25 mouse cellular contexts compared by ENCODE assay signal in the genomic region with DNA sequence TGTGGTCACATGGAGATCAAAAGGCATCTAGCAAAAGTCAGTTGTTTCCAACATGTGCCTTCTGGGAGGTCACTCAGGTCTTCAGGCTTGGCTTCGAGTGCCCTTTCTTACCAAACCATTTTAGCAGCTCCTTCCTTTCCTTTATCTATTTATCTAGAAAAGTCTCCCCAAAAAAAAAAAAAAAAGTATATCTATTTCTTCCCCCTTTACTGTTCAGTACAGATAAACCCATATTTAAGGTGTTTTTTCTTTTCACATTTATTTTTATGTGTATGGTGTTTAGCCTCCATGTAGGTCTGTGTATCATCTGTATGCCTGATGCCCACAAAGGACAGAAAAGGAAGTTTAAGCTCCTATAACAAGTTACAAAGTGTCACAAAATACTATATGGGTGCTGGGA.
"Had no signal": no experiment of that assay in that cellular context is flagged by ENCODE, and none has a peak within 500 bp of the region (broad histone marks: within the 10 kb centered on the region; RNA-seq: fewer than 3 reads in every experiment).

No protein-coding gene starts in this region.

- H3K4me1 ChIP-seq: embryonic facial prominence, embryonic 10.5 days; embryonic facial prominence, embryonic 12.5 days; embryonic facial prominence, embryonic 13.5 days; embryonic facial prominence, embryonic 15.5 days; forebrain, embryonic 10.5 days; forebrain, embryonic 12.5 days; forebrain, embryonic 13.5 days; forebrain, embryonic 15.5 days; heart, embryonic 10.5 days had no signal

- H3K9ac ChIP-seq: embryonic facial prominence, embryonic 12.5 days; embryonic facial prominence, embryonic 13.5 days; embryonic facial prominence, embryonic 15.5 days; forebrain, embryonic 12.5 days; forebrain, embryonic 13.5 days; forebrain, embryonic 15.5 days; forebrain, postnatal 0 days had no signal

- H3K9me3 ChIP-seq: embryonic facial prominence, embryonic 10.5 days; embryonic facial prominence, embryonic 12.5 days; embryonic facial prominence, embryonic 13.5 days; embryonic facial prominence, embryonic 15.5 days; forebrain, embryonic 10.5 days; forebrain, embryonic 12.5 days; forebrain, embryonic 13.5 days; forebrain, embryonic 15.5 days; heart, embryonic 10.5 days had no signal

- DNase-seq: cerebellum, adult 9-10 months; cerebellum, adult 9-11 months; cerebellum, postnatal 10 days; cerebellum, postnatal 25 days; cerebellum, postnatal 36 days; embryo, embryonic 11 days; forebrain, postnatal 0 days; gastrocnemius, adult 2 months; gastrocnemius, postnatal 10 days; gastrocnemius, postnatal 14 days; gastrocnemius, postnatal 25 days; gastrocnemius, postnatal 36 days; heart, adult 11 months; heart, adult 18-20 months; heart, adult 2 months had no signal

- H3K27ac ChIP-seq: embryonic facial prominence, embryonic 10.5 days; embryonic facial prominence, embryonic 12.5 days; embryonic facial prominence, embryonic 13.5 days; embryonic facial prominence, embryonic 15.5 days; forebrain, embryonic 10.5 days; forebrain, embryonic 12.5 days; forebrain, embryonic 13.5 days; forebrain, embryonic 15.5 days; gastrocnemius, adult 2 months; heart, adult 2 months; heart, embryonic 10.5 days had no signal

- H3K27me3 ChIP-seq: embryonic facial prominence, embryonic 12.5 days; embryonic facial prominence, embryonic 13.5 days; embryonic facial prominence, embryonic 15.5 days; forebrain, embryonic 12.5 days; forebrain, embryonic 13.5 days; forebrain, embryonic 15.5 days had no signal

- H3K4me3 ChIP-seq: embryonic facial prominence, embryonic 10.5 days; embryonic facial prominence, embryonic 12.5 days; embryonic facial prominence, embryonic 13.5 days; embryonic facial prominence, embryonic 15.5 days; erythroblast, embryonic 14.5 days; forebrain, embryonic 10.5 days; forebrain, embryonic 12.5 days; forebrain, embryonic 13.5 days; forebrain, embryonic 15.5 days; gastrocnemius, adult 2 months; heart, adult 2 months; heart, embryonic 10.5 days had no signal

- H3K36me3 ChIP-seq: embryonic facial prominence, embryonic 10.5 days; embryonic facial prominence, embryonic 12.5 days; embryonic facial prominence, embryonic 13.5 days; embryonic facial prominence, embryonic 15.5 days; forebrain, embryonic 12.5 days; forebrain, embryonic 15.5 days; heart, embryonic 10.5 days had no signal
